Mouse (Mus musculus) ES-E14 (cell line): Measurements from ENCODE around the gene Zfp322a. TPM values are rescaled to one million over a fixed set of nuclear protein-coding genes. Genes with fewer than 3 reads are reported as not detected.

Experiments used
- DNase-seq: peaks from one replicate; pipeline ENCODE4 v3.0.0-alpha.2; 2013; ENCODE audit warnings: low read depth, low spot score
- H3K27ac ChIP-seq: 2 replicates; pipeline ENCODE4 v1.5.1; 2012; ENCODE audit warnings: low read depth, mild to moderate bottlenecking, low read length, moderate library complexity, mixed read lengths; ENCODE audit not compliant: poor library complexity, insufficient read depth, severe bottlenecking
- H3K36me3 ChIP-seq: 2 replicates; pipeline ENCODE4 v1.6.1; 2012; ENCODE audit warnings: mild to moderate bottlenecking, low read length, moderate library complexity, mixed read lengths; ENCODE audit not compliant: control insufficient read depth, poor library complexity, insufficient read depth, severe bottlenecking
- H3K4me1 ChIP-seq, 2 experiments: fragments of 150-350 bp in 1 of 2; sonication (generic) in 1 of 2; 2 replicates each; pipeline ENCODE4 v1.6.1; 2012; ENCODE audit warnings: low read length in 2 of 2, mild to moderate bottlenecking in 1 of 2, mixed read lengths in 1 of 2; ENCODE audit not compliant: control insufficient read depth in 2 of 2, insufficient read depth in 2 of 2, poor library complexity in 1 of 2
- H3K4me3 ChIP-seq, 2 experiments: fragments of 150-350 bp in 1 of 2; sonication (generic) in 1 of 2; 2 replicates each; pipeline ENCODE4 v1.5.1; 2012; ENCODE audit warnings: low read length in 2 of 2, low read depth in 1 of 2, mild to moderate bottlenecking in 1 of 2, mixed read lengths in 1 of 2; ENCODE audit not compliant: insufficient read depth in 1 of 2, poor library complexity in 1 of 2, severe bottlenecking in 1 of 2
- H3K9ac ChIP-seq: 2 replicates; pipeline ENCODE4 v1.6.1; 2012; ENCODE audit warnings: low read depth, mild to moderate bottlenecking, low read length, mixed read lengths; ENCODE audit not compliant: poor library complexity, insufficient read depth, severe bottlenecking
- H3K9me3 ChIP-seq: fragments of 150-350 bp; sonication (generic); 2 replicates; pipeline ENCODE4 v1.6.1; 2012; ENCODE audit warnings: low read depth, mild to moderate bottlenecking, low read length; ENCODE audit not compliant: control insufficient read depth, insufficient read depth
- CHD2 ChIP-seq: IDR thresholded peaks from 2 replicates; pipeline ENCODE4 v1.6.1; 2014; ENCODE audit warnings: mild to moderate bottlenecking, low read depth, low read length, inconsistent platforms
- HCFC1 ChIP-seq: IDR thresholded peaks from 2 replicates; pipeline ENCODE4 v1.6.1; 2012; ENCODE audit warnings: low read length, inconsistent platforms, borderline replicate concordance; ENCODE audit not compliant: insufficient read depth
- MAFK ChIP-seq: IDR thresholded peaks from 2 replicates; pipeline ENCODE4 v1.6.1; 2014; ENCODE audit warnings: mild to moderate bottlenecking, low read depth, low read length, inconsistent platforms; ENCODE audit not compliant: insufficient read depth
- ZC3H11A ChIP-seq: IDR thresholded peaks from 2 replicates; pipeline ENCODE4 v1.6.1; 2012; ENCODE audit warnings: low read depth, mild to moderate bottlenecking, inconsistent platforms, low read length, borderline replicate concordance
- ZNF384 ChIP-seq: IDR thresholded peaks from 2 replicates; pipeline ENCODE4 v1.6.1; 2012; ENCODE audit warnings: low read depth, low read length, inconsistent platforms
- in situ Hi-C, 2 experiments: fragments of 600-800 bp; cut with MboI; formaldehyde crosslinking; loops; one replicate each; pipeline ENCODE4 v1.15.1; 2025; ENCODE audit warnings: low sequenced_read_pairs in 2 of 2, inconsistent platforms in 1 of 2; ENCODE audit not compliant: unreplicated experiment in 2 of 2
- total RNA-seq: library from RNA; depleted of rRNA; stranded (reverse); fragments of 300-350 nt; gene quantifications from 2 replicates; pipeline ENCODE4 v1.2.3, GENCODE M21; 2012

Zfp322a gene
- total RNA-seq, 1 experiment: 15.9 TPM

GRCm38 (mm10) chr13:23387548-23387947 lies 18.5 kb upstream of the Zfp322a start:
- TF ChIP-seq MAFK (no peak), HCFC1 (no peak), ZC3H11A (no peak), ZNF384 (no peak), CHD2 (no peak)
- no peaks in the 10 kb centered on the region for H3K4me1 ChIP-seq
- H3K27ac ChIP-seq: no peak overlapping the region
- no peak overlapping the region for H3K9ac ChIP-seq
- no peak overlapping the region for H3K4me3 ChIP-seq
- no peaks in the 10 kb centered on the region for H3K36me3 ChIP-seq
- DNase-seq: no peak
- in situ Hi-C loops: no loop called here
- no peaks in the 10 kb centered on the region for H3K9me3 ChIP-seq

GRCm38 (mm10) chr13:23383127-23383526 lies 14.1 kb upstream of the Zfp322a start:
- no peaks in the 10 kb centered on the region for H3K4me1 ChIP-seq

GRCm38 (mm10) chr13:23372433-23372832 lies 3.4 kb upstream of the Zfp322a start:
- no peak overlapping the region for H3K9ac ChIP-seq
- H3K36me3 ChIP-seq: no peaks in the 10 kb centered on the region
- no peak for DNase-seq
- H3K27ac ChIP-seq: no peak overlapping the region
- no peak overlapping the region for H3K4me3 ChIP-seq
- no peak for TF ChIP-seq ZC3H11A
- TF ChIP-seq HCFC1: no peak
- TF ChIP-seq MAFK: no peak
- TF ChIP-seq ZNF384: no peak
- TF ChIP-seq CHD2: no peak
- in situ Hi-C loops: no loop called here
- no peaks in the 10 kb centered on the region for H3K9me3 ChIP-seq
- no peaks in the 10 kb centered on the region for H3K4me1 ChIP-seq

More at GRCm38 (mm10) chr13:23383127-23383526, 14.1 kb upstream of the Zfp322a start:
- in situ Hi-C loops: no loop called here
- no peak for DNase-seq
- Histone ChIP-seq H3K9me3 (no peaks in the 10 kb centered on the region), H3K36me3 (no peaks in the 10 kb centered on the region), H3K4me3 (no peak overlapping the region), H3K27ac (no peak overlapping the region), H3K9ac (no peak overlapping the region)
- TF ChIP-seq HCFC1: no peak
- no peak for TF ChIP-seq CHD2
- TF ChIP-seq ZNF384: no peak
- no peak for TF ChIP-seq ZC3H11A
- TF ChIP-seq MAFK: peak; percentile 89

- Histone ChIP-seq H3K4me3 (no peak overlapping the region), H3K4me1 (no peaks in the 10 kb centered on the region; a peak in 1 of 4 replicates), H3K9ac (no peak overlapping the region), H3K27ac (no peak overlapping the region), H3K9me3 (no peaks in the 10 kb centered on the region), H3K36me3 (no peaks in the 10 kb centered on the region)
- no peak for DNase-seq
- TF ChIP-seq MAFK: no peak
- TF ChIP-seq ZNF384: no peak
- no peak for TF ChIP-seq HCFC1
- no peak for TF ChIP-seq ZC3H11A
- no peak for TF ChIP-seq CHD2
- in situ Hi-C loops: no loop called here
Measured at GRCm38 (mm10) chr13:23370075-23370474, 1.1 kb upstream of the Zfp322a start.

- peak; percentile 21 for DNase-seq
- in situ Hi-C loops: no loop called here
- no peak for TF ChIP-seq CHD2
- no peak for TF ChIP-seq ZNF384
- no peak for TF ChIP-seq HCFC1
- TF ChIP-seq MAFK: no peak
- TF ChIP-seq ZC3H11A: no peak
Measured at GRCm38 (mm10) chr13:23369421-23369765, 385 bp upstream of the Zfp322a start.

More at GRCm38 (mm10) chr13:23369421-23369765, 385 bp upstream of the Zfp322a start:
- H3K4me3 ChIP-seq: peak overlapping the region; percentile 78 to 99
- H3K9me3 ChIP-seq: no peaks in the 10 kb centered on the region
- H3K4me1 ChIP-seq: no peaks in the 10 kb centered on the region; a peak in 1 of 4 replicates
- no peak overlapping the region for H3K27ac ChIP-seq
- peak overlapping the region; percentile 61; the same call in 1 of the 2 replicates for H3K9ac ChIP-seq
- no peaks in the 10 kb centered on the region for H3K36me3 ChIP-seq
